Mouse (Mus musculus): ENCODE data around the gene Trim41.

- no peak for TF ChIP-seq POLR2A (IDR thresholded peaks at IDR 0.05; ENCODE audit: extremely low read depth, insufficient read depth, low read length)
- no peak for TF ChIP-seq CTCF (IDR thresholded peaks at IDR 0.05; ENCODE audit: low read depth, low read length)
Observed at GRCm38 (mm10) chr11:48866481-48866880, 49.3 kb upstream of the Trim41 start.

Measured in liver, adult 2 months (tissue).